Mouse (Mus musculus) thymus, adult 2 months (tissue): ENCODE measurements around the gene Gdpd3. TPM values are rescaled to one million over a fixed set of nuclear protein-coding genes. Genes with fewer than 3 reads are reported as not detected.

Experiments used
- DNase-seq: peaks from one replicate; pipeline ENCODE4 v3.0.0; 2021
- H3K27ac ChIP-seq: fragments of 200-500 bp; 2 replicates; pipeline ENCODE4 v1.5.1; 2012; ENCODE audit warnings: low read length, control low read depth; ENCODE audit not compliant: control insufficient read depth, insufficient read depth
- H3K27me3 ChIP-seq: fragments of 200-500 bp; 2 replicates; pipeline ENCODE4 v1.6.1; 2012; ENCODE audit warnings: mild to moderate bottlenecking, low read length, moderate library complexity, mixed read lengths; ENCODE audit not compliant: control insufficient read depth, insufficient read depth
- H3K36me3 ChIP-seq: fragments of 200-500 bp; 2 replicates; pipeline ENCODE4 v1.6.1; 2012; ENCODE audit warnings: mild to moderate bottlenecking, low read length, moderate library complexity; ENCODE audit not compliant: control insufficient read depth, insufficient read depth
- H3K4me1 ChIP-seq: fragments of 200-500 bp; replicated peaks from 2 replicates; pipeline ENCODE4 v1.6.1; 2012; ENCODE audit warnings: low read length; ENCODE audit not compliant: control insufficient read depth, insufficient read depth
- H3K4me3 ChIP-seq: fragments of 200-500 bp; 2 replicates; pipeline ENCODE4 v1.5.1; 2012; ENCODE audit warnings: mild to moderate bottlenecking, low read length, control low read depth, moderate library complexity; ENCODE audit not compliant: control insufficient read depth, insufficient read depth
- CTCF ChIP-seq: fragments of 200-500 bp; IDR thresholded peaks from 2 replicates; pipeline ENCODE4 v1.5.1; 2012; ENCODE audit warnings: mild to moderate bottlenecking, control low read depth, low read length, moderate library complexity, borderline replicate concordance; ENCODE audit not compliant: control insufficient read depth, poor library complexity, insufficient read depth; ENCODE audit errors: extremely low read depth
- POLR2A ChIP-seq: fragments of 200-500 bp; IDR thresholded peaks from 2 replicates; pipeline ENCODE4 v1.6.1; 2012; ENCODE audit warnings: mild to moderate bottlenecking, low read length, control low read depth, moderate library complexity; ENCODE audit not compliant: control insufficient read depth, poor library complexity, insufficient read depth; ENCODE audit errors: extremely low read depth
- WGBS: fragments of 180-500 bp; shearing (Covaris S2); methylation state at CpG from one replicate; pipeline ENCODE4 v1.1.7; 2018; 5-methylcytosine and 5-hydroxymethylcytosine counted together
- polyA plus RNA-seq: library from polyadenylated mRNA; depleted of rRNA; stranded (reverse); fragments of >200 nt; gene quantifications from 2 replicates; pipeline ENCODE4 v1.2.3, GENCODE M21; 2012

The Gdpd3 gene
- polyA plus RNA-seq, 1 experiment, result 15.7 TPM

DNA sequence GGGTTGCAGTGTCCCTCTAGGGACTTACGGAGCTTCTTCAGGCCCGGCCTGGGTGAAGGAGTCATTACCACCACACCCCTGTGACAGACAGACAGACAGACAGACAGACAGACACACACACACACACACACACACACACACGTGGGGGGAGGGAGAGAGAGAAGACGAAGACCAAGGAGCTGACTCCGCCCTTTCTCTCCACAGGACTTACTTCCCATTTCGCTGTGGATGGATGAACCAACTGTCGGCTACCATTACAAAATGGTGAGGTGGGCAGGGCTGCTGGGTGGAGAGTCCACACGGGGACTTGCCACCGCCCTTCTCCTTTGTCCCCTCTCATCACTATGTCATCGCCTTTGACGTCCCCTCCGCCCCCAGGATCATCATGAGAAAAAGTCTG lies 4.7 kb downstream of the Gdpd3 start:
- peaks cover 8% of the 10 kb centered on the region; the same call in 1 of the 2 replicates for H3K36me3 ChIP-seq
- H3K4me3 ChIP-seq, result no peak overlapping the region
- TF ChIP-seq CTCF (no peak), POLR2A (no peak)
- no peak overlapping the region for H3K27ac ChIP-seq
- DNase-seq, result no peak
- WGBS, result 84% methylated on average over 12 of the region's 12 CpGs
- peaks cover 12% of the 10 kb centered on the region for H3K4me1 ChIP-seq
- no peaks in the 10 kb centered on the region for H3K27me3 ChIP-seq

DNA sequence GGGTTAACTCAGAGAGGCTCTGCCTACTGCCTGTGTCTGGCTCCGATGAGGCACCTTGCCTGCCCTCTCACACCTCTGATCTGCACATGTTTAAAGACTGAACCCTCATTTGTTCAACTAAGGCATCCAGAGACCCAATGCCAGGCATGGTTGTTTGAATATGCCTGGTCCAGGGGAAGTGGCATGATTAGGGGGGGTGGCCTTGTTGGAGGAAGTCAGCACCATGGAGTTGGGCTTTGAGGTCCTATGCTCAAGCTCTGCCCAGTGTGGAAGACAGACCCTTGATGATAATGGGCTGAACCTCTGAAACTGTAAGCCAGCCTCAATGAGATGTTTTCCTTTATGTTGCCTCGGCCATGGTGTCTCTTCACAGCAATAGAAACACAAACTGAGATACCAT lies 7.2 kb downstream of the Gdpd3 start:
- H3K27ac ChIP-seq, result no peak overlapping the region
- H3K4me3 ChIP-seq, result no peak overlapping the region
- no peaks in the 10 kb centered on the region for H3K27me3 ChIP-seq
- peaks cover 1% of the 10 kb centered on the region; the same call in 1 of the 2 replicates for H3K36me3 ChIP-seq
- H3K4me1 ChIP-seq, result peaks cover 27% of the 10 kb centered on the region
- TF ChIP-seq POLR2A, result no peak
- TF ChIP-seq CTCF, result no peak
- no peak for DNase-seq
- 93% methylated on average over 2 of the region's 2 CpGs for WGBS

DNA sequence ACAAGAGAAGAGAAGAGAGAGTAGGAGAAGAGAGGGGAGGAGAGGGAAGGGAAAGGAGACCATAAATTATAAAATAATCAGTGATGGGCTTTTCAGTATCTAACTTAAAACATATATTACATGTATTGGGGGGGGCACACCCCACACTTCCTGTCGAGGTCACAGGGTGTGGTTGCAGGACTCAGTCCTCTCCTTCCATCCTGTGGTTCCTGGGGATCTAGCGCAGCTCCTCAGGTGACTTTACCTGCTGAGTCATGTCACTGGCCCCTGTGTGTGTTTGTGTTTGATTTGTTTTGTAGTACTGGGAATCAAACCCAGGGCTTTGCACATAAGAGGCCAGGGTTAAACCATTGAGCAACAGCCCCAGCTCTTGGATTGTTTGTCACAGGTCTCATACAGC lies 8.3 kb downstream of the Gdpd3 start:
- 39% methylated on average over 2 of the region's 2 CpGs for WGBS
- Histone ChIP-seq H3K27me3 (no peaks in the 10 kb centered on the region), H3K4me3 (no peak overlapping the region), H3K36me3 (no peaks in the 10 kb centered on the region), H3K4me1 (peaks cover 33% of the 10 kb centered on the region), H3K27ac (no peak overlapping the region)
- TF ChIP-seq CTCF (no peak), POLR2A (no peak)
- DNase-seq, result no peak

DNA sequence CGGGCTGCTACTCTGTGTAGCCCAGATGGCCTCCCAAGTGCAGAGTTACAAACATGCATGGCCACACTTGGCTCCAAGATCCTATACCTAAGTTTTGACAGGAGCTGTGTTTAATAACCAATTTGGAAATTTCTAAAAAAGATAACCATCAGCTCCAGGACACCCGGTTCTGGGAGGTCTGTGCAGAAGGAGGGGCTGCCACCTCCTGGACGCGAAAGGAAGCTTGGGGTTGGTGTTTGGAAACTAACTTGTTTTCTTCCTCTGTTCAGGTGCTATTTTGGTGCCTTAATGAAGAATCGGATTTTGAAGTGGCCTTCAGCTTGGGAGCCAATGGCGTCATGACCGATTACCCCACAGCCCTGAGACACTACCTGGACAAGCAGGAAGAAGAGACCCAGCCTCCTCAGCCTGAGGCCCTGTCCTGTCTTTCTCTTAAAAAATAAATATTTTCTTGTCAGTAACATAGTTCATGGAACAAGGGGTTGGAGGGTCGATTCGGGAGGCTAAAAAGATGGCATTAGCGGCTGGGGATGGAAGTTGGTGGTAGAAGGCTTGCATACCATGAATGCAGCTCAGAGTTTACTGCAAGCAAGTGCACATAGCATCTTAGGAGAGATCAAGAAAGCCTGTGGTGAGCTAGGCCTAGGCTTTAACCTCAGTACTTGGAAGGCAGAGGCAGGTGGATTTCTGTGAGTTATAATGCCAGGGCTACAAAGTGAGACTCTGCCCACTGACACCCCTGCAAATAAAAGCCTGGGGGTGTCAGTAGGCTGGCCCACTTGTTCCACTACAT lies 9.2 kb downstream of the Gdpd3 start:
- TF ChIP-seq POLR2A, result no peak
- peak; percentile 34; the same call in 1 of the 2 replicates for TF ChIP-seq CTCF
- H3K36me3 ChIP-seq, result no peaks in the 10 kb centered on the region
- H3K4me1 ChIP-seq, result peaks cover 40% of the 10 kb centered on the region
- no peak overlapping the region for H3K4me3 ChIP-seq
- peak overlapping the region; percentile 38; the same call in 1 of the 2 replicates for H3K27ac ChIP-seq
- 69% methylated on average over 10 of the region's 10 CpGs for WGBS
- H3K27me3 ChIP-seq, result no peaks in the 10 kb centered on the region
- no peak for DNase-seq

DNA sequence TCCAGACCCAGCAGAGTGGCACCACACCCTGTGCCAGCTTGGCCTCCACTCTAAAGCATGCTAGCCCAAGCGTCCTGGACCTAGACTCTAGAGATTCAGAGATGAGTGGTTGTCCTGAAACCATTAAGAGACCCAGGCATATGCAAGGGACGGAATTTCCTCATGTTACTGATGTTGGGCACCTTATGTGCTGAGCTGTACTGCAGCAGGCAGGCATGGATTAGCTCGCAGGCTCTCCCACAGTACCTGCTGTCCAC lies 9.8 kb downstream of the Gdpd3 start:
- Histone ChIP-seq H3K36me3 (no peaks in the 10 kb centered on the region), H3K27ac (peak overlapping the region; percentile 16; the same call in 1 of the 2 replicates), H3K27me3 (no peaks in the 10 kb centered on the region), H3K4me1 (peaks cover 44% of the 10 kb centered on the region), H3K4me3 (no peak overlapping the region)
- WGBS, result 88% methylated on average over 3 of the region's 3 CpGs
- TF ChIP-seq POLR2A (no peak), CTCF (no peak)
- DNase-seq, result no peak

DNA sequence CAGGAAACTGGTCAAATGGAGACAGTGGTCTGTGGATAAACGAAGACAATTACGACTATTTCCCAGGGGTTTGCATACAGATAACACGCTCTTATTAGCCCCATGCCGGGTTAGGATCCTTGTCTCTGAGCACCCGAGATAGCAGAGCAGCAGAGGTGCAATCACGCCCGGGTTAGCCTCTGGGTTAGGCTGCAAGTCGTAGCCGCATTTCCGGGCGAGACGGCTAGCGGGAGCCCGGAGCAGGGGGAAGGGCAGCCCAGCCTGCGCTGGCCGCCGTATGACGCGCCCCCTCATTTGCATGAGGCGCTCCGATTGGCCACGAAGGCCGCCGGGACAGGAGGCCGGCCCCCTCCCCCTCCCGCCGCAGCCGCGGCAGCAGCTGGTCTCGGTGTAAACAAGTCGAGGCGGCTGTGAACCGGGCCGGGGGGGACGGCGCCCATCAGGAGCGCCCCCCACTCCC lies 10.5 kb downstream of the Gdpd3 start, which contains the start of gene Ypel3:
Ypel3 (plus strand) TSS at position 358 of the 460 bp plus-strand sequence.
- Histone ChIP-seq H3K36me3 (no peaks in the 10 kb centered on the region), H3K27me3 (no peaks in the 10 kb centered on the region), H3K4me3 (peak within 1 kb of the TSS; percentile 56), H3K27ac (peak within 1 kb of the TSS; percentile 32), H3K4me1 (peaks cover 46% of the 10 kb centered on the region)
- DNase-seq, result peak; percentile 96
- WGBS, result under 1% methylated on average over 37 of the region's 37 CpGs
- TF ChIP-seq POLR2A, result peak; percentile 89
- TF ChIP-seq CTCF, result 0 out of 2 replicates have a peak, but pooled peaks have one; percentile 24
